Mouse (Mus musculus) layer of hippocampus, postnatal 10 days (tissue): ENCODE data around the gene Rps19. TPM values are rescaled to one million over a fixed set of nuclear protein-coding genes. Genes with fewer than 3 reads are reported as not detected.

Experiments used
- DNase-seq, 2 experiments: peaks; one replicate each; pipeline ENCODE4 v3.0.0; 2021; ENCODE audit warnings: low spot score in 2 of 2
- total RNA-seq, 2 experiments: library from RNA; stranded (reverse); gene quantifications; 2 replicates each; pipeline ENCODE4 v1.2.3; 2021

Gene Rps19
- total RNA-seq, 2 experiments from 2014 or later: 563 to 573 TPM

DNA sequence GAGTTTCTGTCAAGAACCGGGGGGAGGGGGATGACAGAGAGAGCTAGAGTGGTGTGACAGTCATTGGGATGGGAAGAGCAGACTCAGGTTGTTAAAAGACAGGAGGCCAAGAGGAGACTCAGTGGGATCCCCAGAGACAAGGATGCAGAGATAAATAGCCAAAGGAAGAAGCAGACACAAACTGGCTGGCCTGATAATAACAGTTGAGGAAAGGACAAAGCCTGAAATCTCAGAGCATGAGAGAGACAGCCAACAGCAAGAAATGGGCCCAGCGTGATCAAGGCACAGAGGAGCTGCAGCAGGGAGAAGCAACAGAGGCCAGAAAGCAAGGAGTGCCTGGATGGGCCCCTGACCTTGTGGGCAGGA lies 18.1 kb downstream of the Rps19 start:
- DNase-seq: no peak

DNA sequence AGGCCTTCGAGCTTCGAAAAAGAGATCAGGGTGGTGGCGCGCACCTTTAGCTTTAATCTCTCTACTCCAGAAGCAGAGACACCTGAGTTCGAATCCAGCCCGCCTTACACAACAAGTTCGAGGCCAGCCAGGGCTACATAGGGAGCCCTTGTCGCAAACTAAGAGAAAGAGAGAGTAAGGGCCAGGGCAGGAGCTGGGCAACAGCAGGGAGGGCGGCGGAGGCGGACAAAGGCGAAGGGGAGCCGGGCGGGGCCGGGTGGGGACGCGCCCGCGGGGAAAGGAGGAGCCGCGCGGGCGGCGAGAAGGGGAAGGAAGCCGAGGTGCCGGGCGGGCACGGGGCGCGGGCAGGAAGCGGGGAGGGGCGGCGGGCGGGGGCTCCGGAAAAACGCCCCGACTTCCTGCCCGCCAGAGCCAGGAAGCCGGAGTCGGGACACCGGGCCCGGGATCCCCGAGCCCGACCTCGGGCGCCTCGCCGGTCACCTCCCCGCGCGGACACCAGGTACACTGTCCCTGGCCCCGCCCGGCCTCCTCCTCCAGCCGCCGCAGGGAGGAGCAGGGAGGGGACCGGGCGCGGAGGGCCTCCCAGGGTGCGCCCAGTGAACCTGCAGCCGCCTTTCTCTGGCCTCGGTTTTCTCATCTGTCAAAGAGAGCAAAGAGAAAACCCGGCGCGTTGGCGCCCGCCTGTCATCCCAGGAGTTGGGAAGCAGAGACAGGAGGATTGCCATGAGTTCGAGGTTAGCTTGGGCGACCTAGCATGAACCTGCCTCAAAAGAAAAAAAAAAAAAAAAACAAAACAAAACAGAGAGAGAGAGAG lies 18.7 kb downstream of the Rps19 start, which contains the start of gene Arhgef1:
Gene Arhgef1, plus strand, starts transcription at position 283 of the 814 bp plus-strand sequence.
- peak in 1 of 2 experiments; percentile 45 for DNase-seq

DNA sequence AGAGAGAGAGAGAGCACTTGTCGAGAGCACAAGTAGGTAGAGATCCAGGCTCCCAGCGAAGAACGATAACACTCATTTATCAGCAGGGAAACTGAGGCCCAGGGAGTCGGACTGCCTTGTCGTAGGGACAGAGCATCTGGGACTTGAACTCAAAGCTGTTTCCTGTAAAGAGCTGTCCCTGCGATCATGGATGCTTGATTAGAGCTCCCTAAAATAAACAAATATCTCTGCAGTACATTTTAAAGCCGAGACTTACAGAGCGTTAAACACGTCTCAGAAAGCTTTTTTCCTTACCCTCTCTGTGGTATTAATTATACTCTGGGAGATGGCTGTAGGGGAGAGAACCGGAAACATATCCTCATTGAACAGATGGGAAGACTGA lies 19.3 kb downstream of the Rps19 start:
- no peak for DNase-seq

DNA sequence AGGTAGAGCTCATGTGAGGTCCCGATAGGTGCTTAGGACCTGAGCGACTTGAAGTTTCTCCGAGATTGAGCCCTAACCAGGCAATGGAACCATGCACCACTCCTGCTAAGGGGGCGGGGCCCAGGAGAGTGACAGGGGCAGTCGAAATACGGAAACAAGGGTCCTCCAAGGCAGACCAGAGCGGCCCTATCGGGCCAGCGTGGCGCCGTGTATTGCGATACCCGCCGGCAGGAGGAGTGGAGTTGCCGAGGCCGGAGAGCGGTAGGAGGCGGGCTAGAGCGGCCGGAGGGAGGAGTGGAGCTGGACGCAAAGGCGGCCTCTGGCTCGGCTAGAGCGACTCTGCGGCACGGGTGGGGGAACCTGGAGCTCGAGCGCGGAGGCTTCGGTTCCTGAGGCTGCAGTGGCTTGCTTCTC lies 19.9 kb downstream of the Rps19 start:
- DNase-seq: peak; percentile 95 to 97

DNA sequence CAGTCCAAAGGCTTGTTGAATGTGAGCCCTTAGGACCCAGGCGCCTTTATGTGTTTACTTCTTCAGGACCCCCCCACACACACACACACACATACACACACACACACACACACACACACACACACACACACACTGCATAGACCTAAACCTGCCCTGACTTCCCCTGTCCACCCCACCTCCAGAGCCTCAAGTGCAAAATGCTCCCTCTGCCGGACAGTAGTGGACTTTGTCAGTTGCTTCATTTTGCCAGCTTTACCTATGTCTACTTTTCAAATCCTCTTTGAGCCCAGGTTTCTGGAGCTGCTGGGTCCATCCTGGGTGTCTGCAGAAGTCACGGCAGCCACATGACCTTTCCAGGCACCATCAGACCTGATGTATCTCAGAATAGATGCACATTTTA lies 20.8 kb downstream of the Rps19 start:
- DNase-seq: peak in 1 of 2 experiments; percentile 65

DNA sequence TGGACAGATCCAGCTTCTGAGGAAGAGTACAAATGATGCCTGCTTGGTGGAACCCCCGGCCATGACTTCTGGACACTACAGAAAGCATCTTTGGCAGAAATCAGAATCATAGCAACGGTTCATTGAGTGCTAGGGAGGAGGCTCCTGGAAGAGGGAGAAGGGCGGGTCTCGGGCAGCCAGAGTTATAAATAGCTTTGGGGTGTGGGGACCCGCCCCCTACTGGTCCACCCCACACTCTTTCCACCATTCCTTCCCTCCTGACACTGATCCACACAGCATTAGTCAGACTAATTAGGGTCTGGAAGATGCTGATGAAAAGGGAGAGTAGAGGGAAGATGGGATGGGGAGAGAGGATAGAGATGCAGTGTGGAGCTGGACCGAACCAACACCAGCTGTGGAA lies 22.4 kb downstream of the Rps19 start:
- no peak for DNase-seq

DNA sequence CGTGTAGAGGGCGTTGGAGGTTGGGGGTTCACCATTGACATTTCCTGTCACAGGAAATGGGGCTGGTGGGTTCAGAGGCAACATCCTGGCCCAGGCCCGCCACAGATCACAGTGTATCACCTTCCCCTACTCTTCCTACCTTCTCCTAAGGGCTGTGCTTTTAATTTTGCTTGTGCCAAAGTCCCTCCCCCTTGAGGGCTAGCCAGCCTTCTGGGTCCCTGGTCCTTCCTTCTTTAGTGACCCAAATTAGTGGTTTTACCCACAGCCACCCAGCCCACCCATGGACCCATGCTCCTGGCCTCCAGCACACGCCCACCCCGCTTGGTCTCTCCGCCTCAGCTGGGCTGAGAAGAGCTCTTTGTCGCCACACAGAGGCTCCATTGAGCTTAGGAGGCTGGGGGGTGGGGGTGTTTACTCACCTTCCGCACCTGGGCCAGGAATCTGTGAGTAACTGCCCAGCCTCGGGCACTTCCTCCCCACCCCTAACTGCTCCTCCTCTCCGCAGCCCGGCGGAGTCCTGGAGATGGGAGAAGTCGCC lies 23.1 kb downstream of the Rps19 start:
- no peak for DNase-seq

DNA sequence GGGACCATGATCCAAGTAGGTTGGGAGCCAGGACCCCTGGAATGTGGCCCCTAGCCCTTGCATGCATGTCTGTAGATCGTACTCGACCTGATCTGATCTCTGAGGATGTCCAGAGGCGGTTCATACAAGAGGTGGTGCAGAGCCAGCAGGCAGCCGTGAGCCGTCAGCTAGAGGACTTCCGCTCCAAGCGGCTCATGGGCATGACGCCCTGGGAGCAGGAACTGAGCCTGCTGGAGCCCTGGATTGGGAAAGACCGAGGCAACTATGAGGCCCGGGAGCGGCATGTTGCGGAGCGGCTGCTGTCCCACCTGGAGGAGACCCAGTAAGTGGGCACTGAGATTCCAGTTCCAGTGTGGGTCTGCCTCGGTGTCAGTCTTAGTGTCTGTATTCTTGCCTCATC lies 28.3 kb downstream of the Rps19 start:
- no peak for DNase-seq

DNA sequence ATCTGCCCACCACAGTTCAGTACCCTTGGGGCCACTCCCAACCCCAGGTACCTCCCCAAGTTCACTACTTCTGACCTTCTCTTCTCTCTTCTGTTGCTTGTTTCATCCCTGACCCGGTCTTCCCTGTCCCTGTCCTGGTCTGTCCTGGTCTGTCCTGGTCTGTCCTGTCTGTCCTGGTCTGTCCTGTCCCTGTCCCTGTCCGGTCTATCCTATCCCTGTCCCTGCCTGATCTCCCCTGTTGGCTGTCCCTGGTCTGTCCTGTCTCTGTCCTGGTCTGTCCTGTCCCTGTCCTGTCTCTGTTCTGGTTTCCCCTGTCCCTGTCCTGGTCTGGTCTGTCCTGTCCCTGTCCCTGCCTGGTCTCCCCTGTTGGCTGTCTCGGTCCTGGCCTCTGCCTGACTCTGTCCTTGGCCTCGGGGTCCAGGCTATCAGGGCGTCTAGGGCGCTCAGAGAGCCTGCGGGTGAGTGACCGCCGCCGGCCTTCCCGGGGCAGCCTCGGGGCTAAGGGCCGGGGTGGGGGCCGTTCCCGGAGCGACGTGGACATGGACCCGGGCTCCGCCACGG lies 34.7 kb downstream of the Rps19 start:
- no peak for DNase-seq

DNA sequence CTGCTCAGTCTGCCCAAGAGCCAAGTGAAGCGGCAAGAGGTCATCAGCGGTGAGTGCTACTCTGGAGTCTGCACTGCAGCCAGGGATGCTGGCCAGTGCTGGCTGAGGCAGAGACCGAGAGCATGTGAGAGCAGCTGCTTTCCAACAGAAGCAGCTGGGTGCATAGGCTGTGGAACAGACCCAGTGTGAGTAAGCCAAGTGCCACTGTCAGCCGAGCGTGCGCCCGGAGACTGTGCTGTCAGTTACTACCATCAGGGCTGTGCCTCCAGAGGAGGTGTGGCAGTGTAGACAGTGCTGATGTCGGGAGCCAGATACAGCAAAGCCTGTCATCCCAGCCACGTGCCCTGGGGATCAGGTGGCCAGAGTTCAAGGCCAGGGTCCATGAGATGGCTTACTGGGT lies 35.6 kb downstream of the Rps19 start:
- peak; percentile 58 to 64 for DNase-seq

DNA sequence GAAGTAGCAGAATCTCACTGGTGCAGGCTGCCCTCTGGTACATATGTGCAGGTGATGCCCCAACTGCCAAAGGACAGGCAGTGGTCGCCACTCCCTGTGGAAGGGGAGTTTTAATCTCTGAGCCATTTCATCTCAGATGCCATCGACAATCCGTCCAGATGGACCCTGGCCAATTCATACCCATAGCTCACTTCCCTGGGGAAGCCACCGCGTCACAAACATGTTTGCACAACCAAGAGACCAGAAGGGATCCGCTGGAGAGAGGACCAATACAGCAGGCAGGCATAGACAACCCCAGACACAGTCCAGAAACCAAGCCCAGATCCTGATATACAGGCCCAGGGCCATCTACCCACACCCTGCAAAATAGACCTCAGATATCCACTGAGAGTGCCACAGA lies 46.3 kb downstream of the Rps19 start:
- no peak for DNase-seq

DNA sequence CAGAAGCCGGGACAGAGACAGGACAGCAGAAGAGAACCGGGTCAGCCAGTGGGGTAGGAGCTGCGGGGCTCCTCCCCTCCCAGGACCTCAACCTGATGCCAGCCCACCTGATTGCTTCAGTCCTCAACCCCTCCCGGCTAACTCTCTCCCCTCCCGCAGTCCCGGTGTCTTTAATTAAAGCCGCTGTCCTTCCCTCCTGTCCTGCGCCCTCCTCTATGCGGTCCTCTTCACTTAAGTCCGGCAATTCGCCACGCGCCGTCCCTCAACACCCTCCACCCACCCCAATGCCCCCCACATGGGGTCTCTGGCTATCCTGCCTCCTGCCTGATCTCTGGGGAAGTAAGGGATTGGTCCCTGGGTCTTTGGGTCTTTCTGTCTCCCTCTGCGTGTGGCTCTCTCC lies 47.5 kb downstream of the Rps19 start:
- DNase-seq: no peak

Other genes with a start within 250 kb of the Rps19 start
- under 1 TPM; 0.20 to 0.64 TPM for gene Lypd3, start 247.8 kb upstream of the Rps19 start, total RNA-seq
- not detected for gene Tex101, start 207.7 kb upstream of the Rps19 start, total RNA-seq
- not detected for gene BC049730, start 175.1 kb upstream of the Rps19 start, total RNA-seq
- not detected for gene Gm4763, start 157.5 kb upstream of the Rps19 start, total RNA-seq
- gene Cd177, start 124.1 kb upstream of the Rps19 start, total RNA-seq: not detected
- gene Ceacam10, start 107.2 kb upstream of the Rps19 start, total RNA-seq: not detected
- 1 to 10 TPM; 1.8 to 7.7 TPM for gene Gm9844, start 22.2 kb upstream of the Rps19 start, total RNA-seq
- gene Lypd4, start 14.4 kb upstream of the Rps19 start, total RNA-seq: not detected
- under 1 TPM in 1 of 2 experiments, not detected in 1; 0.27 TPM for gene Dmrtc2, start 14.3 kb upstream of the Rps19 start, total RNA-seq
- not detected for gene Cd79a, start 13.0 kb downstream of the Rps19 start, total RNA-seq
- gene Arhgef1, start 18.5 kb downstream of the Rps19 start, total RNA-seq: 10 to 100 TPM; 83.0 to 97.9 TPM
- not detected for gene Gm4881, start 60.1 kb downstream of the Rps19 start, total RNA-seq
- gene Rabac1, start 88.4 kb downstream of the Rps19 start, total RNA-seq: 100 to 1,000 TPM; 247 to 271 TPM
- gene Atp1a3, start 121.6 kb downstream of the Rps19 start, total RNA-seq: 1,000 to 10,000 TPM; 1,908 to 2,310 TPM
- gene Grik5, start 188.0 kb downstream of the Rps19 start, total RNA-seq: 100 to 1,000 TPM; 236 to 252 TPM
- gene Zfp574, start 188.2 kb downstream of the Rps19 start, total RNA-seq: 10 to 100 TPM; 21.4 to 23.2 TPM